Mouse (Mus musculus): ENCODE data around the gene Tex19.2. TPM values are rescaled to one million over a fixed set of nuclear protein-coding genes. Genes with fewer than 3 reads are reported as not detected.
"Not testable (repeated sequence)": the region's sequence is repeated elsewhere in the genome, so short reads cannot be mapped to it uniquely, and the experiment has no call there.

Tex19.2 gene
- total RNA-seq, 1 experiment from 2014 or later: not detected

- peak; percentile 53 for DNase-seq
Observed at GRCm38 (mm10) chr11:121111051-121111450, 7.4 kb downstream of the Tex19.2 start.

DNA sequence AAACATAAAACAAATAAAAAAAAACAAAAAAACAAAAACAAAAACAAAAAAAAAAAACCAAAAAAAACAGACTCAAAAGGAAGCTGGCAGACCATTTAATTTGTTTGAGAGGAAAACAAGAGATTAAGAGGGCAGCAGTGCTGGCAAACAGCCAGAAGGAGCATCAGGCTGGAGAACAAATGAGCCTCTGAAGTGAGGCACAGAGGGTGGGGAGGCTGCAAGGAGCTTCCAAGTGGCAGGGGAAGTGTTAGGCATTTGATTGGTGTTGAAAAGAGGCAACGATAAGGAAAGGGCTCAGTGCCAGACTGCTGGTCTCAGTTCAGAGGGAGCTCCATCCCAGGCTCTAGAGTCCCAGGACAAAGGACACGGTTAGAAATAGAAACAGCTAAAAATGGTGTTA, 8.5 kb downstream of the Tex19.2 start:
- DNase-seq: peak; percentile 33

GRCm38 (mm10) chr11:121108061-121108460, 10.4 kb downstream of the Tex19.2 start:
- DNase-seq: no peak

- DNase-seq: not testable (repeated sequence)
Observed at GRCm38 (mm10) chr11:121107242-121107641, 11.2 kb downstream of the Tex19.2 start.

DNA sequence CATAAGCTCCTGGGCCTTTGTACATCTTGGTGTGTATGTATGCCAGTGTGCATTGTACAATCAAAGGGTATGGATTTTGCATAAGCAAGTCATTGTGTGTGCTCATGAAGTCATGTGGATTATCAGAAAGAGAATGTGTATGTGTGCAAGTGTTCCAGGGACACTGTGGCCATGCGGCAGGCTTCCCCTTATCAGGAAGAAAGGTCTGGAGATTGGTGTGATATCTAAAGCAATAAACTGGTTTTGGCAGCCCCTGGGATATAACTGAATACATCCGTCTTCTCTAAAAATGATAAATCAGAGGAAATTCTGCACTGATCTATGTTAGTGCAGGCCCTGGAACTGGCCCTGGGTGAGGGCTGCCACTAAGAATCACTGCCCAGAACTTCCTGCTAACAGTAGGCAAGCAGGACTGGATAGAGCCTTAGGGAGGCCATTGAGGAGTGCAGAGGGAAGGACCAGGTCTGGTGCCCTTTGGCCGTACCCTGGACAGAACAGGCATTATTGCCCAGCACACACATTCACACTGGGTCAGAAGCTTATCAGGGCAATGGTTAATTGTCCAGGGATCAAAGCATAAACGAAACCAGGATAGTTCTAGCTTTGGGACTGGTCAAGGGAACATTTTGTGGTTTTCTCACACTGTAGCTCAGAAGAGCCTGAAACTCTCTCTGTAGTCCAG, 17.2 kb downstream of the Tex19.2 start:
- DNase-seq: no peak

GRCm38 (mm10) chr11:121100692-121101091, 17.8 kb downstream of the Tex19.2 start:
- no peak for DNase-seq

GRCm38 (mm10) chr11:121099762-121100161, 18.7 kb downstream of the Tex19.2 start:
- no peak for DNase-seq

GRCm38 (mm10) chr11:121092606-121093585, 25.6 kb downstream of the Tex19.2 start:
- no peak for DNase-seq

DNA sequence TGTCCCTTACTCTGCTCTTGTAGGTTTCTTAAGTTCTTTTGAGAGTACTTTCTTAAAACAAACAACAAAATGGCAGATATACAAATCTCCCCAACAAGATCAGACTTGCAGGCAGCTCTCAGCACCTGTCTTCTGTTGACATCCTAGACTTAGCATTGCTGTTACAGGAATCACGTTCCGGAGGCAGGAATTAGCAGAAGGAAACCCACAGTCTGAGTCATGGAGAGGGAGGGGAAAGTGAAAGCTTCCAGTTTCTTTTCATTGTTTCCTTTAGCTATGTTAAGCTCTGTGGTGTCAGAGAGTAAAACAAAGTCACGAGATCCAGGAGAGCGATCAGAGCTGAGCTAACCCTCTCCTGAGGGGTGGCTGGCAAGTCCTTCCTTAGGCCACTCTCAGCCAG, 27.5 kb downstream of the Tex19.2 start:
- DNase-seq: no peak

DNA sequence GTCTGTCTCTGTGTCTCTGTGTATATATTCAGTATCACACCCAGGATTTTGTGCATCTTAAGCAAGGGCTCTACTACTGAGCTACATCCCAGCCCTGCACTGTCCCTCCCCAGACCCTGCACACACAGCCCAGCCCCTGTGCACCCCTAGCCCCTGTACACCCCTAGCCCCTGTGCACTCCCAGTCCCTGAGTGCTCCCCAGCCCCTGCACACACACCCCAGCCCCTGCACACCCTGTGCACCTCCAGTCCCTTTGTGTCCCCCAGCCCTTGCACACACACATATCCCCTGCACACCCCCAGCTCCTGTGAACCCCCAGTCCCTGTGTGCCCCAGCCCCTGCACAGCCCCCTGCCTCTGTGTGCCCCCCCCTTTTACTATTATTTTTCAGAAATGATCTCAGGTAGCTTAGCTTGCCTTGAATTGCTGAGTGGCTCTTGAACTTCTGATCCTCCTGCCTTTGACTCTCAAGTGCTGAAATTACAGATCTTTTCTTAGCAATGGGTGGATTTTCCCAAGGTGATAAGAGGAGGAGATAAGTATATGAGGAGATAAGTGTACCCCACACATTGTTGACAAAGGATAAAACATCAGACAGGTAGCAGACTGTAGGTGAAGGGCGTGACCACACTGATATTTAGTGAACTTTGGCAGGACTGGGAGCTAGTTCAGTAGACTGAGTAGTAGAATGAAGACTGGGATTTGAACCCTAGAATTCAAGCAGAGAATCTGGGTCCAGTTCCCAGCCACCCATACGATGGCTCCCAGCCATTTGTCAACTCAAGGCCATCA, 28.5 kb downstream of the Tex19.2 start:
- no peak for DNase-seq

DNA sequence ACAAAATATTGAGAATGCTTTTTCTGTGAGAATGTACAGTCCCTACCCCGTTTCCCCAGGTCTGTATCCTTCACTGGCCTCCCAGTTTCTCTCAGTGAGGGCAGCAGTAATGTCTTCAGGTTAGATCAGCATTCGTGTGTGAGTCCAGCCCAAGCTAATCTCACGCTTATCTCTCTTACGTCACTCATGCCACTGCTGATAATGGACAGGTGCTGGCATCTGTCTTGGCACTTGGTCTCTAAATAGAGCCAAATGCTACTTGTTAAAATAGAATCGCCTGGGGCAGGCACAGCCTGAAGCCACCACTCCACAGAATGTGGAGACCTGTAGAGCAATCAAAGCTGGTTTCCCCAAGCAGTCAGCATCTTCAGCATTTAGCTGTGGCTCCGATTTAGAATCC, 29.5 kb downstream of the Tex19.2 start:
- no peak for DNase-seq

- no peak for DNase-seq
Observed at GRCm38 (mm10) chr11:121086296-121086695, 32.2 kb downstream of the Tex19.2 start.

DNA sequence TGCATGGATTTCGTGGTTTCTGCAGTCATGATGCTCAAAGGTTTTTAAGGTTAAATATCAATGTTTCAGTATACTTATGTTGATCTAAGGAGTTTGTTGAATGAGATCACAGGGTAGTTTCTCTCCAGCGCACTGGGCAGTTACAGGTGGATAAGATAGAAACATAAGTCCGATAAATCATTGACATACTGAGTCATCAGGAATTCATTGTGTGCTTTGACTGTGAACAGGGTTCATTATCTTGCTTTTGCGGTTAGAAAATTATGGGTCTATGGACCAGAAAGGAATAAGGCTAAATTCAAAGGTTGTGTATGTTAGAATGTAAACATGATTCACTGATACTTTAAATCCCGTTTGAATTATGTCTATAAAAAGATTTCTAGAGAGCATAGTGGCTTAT, 33.3 kb downstream of the Tex19.2 start:
- no peak for DNase-seq

GRCm38 (mm10) chr11:121082857-121083500, 35.5 kb downstream of the Tex19.2 start:
- no peak for DNase-seq

GRCm38 (mm10) chr11:121082250-121082649, 36.2 kb downstream of the Tex19.2 start:
- DNase-seq: no peak

DNA sequence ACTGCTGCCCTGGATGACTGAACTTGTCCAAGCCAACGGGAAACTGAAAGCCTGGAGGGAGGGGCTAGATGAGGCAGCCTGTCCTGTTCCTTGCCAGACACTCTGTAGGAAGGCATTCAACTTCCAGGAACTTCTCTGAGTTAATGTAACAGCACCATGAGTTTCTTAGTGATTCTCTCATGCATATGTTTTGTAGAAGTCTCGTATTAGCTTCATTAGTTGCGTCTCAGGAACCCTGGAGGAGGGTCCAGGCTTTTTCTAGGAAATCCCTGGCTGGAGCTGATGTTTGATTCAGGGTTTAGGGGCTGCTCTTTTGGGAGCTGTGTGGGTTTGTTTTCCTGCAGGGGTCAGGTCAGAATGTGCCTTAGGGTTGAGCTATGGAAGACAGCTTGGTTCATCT, 37.4 kb downstream of the Tex19.2 start, which contains the start of gene Sectm1a:
Gene Sectm1a, minus strand, starts transcription at position 101 of the 400 bp plus-strand sequence.
- no peak for DNase-seq

DNA sequence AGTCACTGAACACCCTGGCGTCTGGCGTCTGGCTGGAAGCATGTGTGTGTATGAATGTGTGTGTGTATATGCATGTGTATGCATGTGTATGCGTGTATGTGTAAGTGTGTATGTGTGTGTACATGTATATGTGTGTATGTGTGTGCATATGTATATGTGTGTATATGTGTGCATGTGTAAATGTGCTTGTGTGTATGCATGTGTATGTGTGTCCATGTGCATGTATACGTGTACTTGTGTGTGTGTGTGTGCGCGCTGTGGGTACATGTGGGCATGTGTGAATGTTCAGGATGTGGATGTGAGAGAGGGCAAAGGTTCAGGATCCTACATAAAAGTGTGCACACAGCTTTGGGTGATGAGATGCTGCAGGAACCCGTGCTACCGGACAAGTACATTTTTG, 38.1 kb downstream of the Tex19.2 start:
- no peak for DNase-seq

DNA sequence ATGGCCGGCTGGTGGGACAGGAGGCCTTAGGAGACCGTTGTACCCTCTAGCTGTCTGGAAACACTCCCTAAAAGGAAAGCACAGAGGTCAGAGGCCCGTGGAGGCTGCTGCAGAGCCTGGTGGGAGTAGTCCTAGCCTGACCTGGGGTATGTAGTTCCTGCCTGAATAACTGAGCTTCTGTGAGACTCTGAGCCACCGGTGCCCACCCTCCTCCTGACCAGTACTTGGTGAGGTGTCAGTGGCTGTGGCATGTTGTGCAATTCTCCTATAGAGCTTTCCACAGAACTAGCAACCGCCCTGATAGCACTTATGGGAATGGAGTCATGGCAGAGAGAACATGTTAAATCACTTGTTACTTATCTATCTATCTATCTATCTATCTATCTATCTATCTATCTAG, 42.8 kb downstream of the Tex19.2 start:
- DNase-seq: no peak

GRCm38 (mm10) chr11:121069662-121070061, 48.8 kb downstream of the Tex19.2 start:
- not testable (repeated sequence) for DNase-seq

GRCm38 (mm10) chr11:121067895-121068294, 50.6 kb downstream of the Tex19.2 start:
- DNase-seq: no peak

Data from adrenal gland, postnatal 25 days (tissue).